Mouse (Mus musculus) lung, postnatal 36 days (tissue): ENCODE data around the gene Tnfrsf11a.
"Not testable (repeated sequence)": the region's sequence is repeated elsewhere in the genome, so short reads cannot be mapped to it uniquely, and the experiment has no call there.

Experiments
- DNase-seq: peaks from one replicate; pipeline ENCODE4 v3.0.0; 2022; ENCODE audit warnings: mixed read lengths

The Tnfrsf11a gene

DNA sequence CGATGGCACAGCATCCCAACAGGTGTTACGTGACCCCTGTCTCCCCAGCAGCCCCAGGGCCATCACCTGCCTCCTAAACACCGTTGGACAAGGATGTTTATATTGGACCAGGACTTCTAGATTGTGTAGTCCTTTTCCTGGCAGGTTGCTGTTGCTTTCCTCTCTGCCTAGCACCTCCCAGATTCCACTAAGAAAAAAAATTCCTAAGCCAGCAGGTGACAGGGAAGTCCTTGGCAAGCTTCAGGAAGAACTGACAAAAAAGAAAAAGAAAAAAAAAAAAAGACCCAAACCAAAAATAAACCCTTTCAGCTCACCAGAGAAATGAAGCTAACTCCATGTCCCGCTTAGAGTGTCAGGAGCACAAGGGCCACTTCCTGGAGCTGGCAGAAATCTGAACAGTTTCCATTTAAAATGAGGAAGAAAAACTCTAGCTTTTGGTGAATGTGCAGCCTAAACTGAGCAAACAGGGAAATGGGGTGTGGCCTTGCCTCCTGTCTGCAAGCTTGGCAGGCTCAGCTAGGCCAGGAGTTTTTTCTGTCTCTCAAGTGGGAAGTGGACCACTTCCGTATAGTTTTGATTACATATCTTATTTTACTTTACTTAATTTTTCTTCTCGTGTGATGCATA lies 6.3 kb downstream of the Tnfrsf11a start:
- DNase-seq = peak; percentile 73

DNA sequence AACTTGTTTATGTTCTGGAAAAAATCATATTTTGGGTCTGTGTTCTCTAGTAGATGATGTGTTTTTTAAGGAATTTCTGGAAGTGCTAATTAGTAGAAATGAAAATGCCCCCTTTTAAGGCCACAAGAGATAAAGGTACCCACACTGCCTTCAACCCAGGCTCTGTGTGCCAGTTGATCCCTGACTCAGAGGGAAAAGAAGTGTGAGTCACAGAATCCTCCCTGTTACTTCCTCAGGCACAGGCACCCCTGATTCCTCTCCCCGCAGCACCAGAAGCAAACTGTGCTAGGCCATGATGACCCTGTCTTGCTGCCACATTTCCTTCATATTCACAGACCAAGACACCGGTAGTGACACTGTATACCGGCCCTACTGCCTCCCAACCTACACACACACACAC lies 9.6 kb downstream of the Tnfrsf11a start:
- no peak for DNase-seq

GRCm38 (mm10) chr1:105794670-105795069 lies 14.2 kb downstream of the Tnfrsf11a start:
- no peak for DNase-seq

DNA sequence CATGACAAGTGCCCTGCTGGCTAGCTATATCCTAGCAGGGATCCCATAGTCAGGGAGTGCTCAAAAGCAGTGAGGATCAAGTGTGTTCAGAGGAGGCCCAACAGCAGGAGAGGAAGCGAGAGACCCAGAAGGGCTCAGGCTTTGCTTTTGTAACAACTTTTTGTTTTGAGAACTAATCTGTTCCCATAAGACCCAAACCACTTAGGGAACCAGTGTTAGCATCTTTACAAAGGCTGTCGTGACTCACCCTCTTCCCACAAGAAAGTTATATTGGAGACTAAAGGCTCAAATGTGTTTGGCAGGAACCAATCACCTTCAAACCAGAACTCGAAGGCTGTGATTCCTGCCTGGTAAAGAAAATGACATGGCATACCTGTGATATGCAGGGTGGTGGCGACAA lies 15.2 kb downstream of the Tnfrsf11a start:
- DNase-seq = no peak

- no peak for DNase-seq
These were observed 20.1 kb downstream of the Tnfrsf11a start for GRCm38 (mm10) chr1:105800570-105800969.

- no peak for DNase-seq
These were observed 20.7 kb downstream of the Tnfrsf11a start for GRCm38 (mm10) chr1:105801252-105801651.

DNA sequence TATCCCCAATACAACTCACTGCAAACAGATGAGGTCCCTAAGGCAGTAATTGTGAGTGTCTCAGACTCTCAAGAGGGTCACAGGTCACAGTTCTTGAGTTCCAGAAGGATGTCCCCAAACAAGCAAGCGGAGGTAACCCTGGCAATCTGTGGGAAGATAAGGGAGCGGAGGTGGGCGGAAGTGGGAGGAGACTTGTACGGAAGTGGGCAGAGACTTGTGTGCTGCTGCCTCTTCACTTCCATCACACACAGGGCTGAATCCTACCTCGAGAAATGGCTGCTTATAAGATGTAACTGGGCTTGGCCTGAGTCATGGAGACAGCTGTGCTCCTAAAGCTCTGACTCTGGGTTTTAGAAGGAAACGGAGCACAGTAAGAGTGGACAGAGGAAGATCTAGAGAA lies 22.4 kb downstream of the Tnfrsf11a start:
- DNase-seq = peak; percentile 15

DNA sequence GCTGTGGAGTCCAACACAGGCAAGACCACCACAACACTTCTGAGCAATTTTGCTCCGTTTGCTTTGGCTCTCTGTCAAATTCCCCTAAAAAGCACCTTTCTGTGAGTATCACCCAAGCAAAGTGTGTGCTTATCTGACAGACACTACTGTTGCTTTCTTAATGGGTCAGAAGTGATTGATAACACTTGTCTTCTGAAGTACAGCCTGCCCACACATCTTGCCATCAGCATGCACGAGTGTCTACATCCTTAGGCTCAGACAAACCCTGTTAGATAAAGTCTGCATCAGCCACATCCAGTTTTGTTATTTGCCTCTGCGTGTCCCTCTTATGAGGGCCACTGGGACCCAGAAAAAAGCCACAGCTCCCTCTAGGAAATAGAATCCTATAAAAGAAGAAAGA lies 23.8 kb downstream of the Tnfrsf11a start:
- no peak for DNase-seq

- no peak for DNase-seq
These were observed 25.0 kb downstream of the Tnfrsf11a start for GRCm38 (mm10) chr1:105805565-105805964.

GRCm38 (mm10) chr1:105807028-105807722 lies 26.7 kb downstream of the Tnfrsf11a start:
- no peak for DNase-seq

DNA sequence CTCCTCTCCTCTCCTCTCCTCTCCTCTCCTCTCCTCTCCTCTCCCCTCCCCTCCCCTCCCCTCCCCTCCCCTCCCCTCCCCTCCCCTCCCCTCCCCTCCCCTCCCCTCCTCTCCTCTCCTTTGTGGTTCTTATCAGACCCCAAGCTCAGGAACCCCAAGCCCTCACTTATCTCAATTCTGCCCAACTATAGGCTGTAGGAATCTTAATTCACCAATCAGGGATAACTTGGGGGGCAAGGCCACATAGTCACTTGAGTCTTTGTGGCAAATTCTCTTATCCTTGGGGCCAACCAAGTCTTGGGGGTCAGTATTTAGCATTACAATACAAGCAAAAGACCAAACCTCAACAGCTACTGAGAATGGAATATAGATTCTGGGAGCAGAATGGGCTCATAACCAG lies 31.5 kb downstream of the Tnfrsf11a start:
- DNase-seq = not testable (repeated sequence)

GRCm38 (mm10) chr1:105812960-105813708 lies 32.6 kb downstream of the Tnfrsf11a start:
- DNase-seq = no peak

DNA sequence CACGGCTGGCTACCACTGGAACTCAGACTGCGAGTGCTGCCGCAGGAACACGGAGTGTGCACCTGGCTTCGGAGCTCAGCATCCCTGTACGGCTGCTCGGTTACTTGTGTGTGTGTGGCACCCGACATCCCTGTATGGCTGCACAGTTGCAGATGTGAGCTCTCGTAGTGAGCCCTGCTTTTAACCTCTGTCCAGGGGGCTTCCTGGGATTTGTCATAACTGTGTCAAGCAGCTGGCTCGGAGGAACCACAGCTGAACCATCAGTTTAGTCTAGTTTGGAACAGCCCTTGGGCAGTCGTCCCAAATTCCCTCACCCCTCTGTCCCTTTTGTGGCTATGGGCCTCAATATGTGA lies 33.2 kb downstream of the Tnfrsf11a start:
- no peak for DNase-seq

DNA sequence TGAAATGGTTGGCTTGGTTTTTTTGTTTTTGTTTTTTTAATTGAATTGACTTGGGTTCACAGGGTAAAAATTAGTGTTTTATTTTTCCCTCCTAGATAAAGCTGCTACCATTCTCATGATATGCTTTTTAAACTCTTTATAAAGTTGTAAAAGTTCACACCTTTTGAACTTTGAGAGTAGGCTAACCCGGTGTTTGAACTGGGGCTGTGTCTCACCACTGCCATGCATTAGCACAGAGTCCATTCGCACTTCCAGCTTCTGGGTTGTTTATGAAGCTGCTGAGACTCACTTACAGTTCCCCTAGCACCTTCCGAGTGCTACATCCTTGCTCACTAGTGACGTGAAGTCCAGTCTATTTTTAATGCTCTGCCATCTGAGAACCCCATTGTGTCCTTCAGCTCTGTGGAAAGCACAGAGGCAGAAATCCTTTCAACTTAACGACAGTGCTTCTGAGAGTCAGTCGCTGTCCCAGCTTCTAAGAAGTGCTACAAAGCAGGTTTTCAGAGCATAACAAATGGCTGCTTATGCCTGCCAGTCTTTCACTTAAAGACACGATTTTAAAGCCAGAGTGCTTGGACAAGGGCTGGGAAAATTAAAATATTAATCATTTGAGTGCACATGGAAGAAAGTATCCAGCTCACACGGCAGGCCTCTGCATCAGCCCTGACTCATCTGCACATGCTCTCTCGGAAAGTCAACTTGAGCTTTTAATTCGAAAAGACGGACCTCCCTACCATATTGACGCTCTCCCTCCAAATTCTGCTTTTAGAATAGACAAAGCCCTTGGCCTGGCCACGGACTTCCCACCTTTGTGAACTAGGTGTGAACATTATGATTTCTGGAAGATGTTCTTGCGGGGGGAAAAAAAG lies 34.1 kb downstream of the Tnfrsf11a start:
- no peak for DNase-seq

DNA sequence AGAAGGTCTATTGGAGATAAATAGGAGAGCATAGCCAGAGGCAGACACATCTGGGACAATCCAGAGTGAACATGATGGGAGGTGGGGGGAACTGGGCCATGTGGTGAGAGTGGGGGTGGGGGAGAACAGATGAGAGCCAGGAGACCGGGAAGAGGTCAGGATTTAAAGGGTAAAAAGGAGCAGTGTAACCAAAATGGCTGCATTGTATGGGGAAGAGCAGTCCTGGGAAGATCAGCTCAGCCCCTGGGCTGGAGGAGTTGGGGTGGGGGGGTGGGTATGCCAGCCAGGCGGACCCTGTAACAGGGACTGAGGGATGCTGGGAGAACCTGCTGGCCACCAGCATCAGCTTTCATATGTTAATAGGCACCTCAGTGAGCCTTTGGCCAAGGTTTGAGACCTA lies 34.8 kb downstream of the Tnfrsf11a start:
- DNase-seq = no peak

DNA sequence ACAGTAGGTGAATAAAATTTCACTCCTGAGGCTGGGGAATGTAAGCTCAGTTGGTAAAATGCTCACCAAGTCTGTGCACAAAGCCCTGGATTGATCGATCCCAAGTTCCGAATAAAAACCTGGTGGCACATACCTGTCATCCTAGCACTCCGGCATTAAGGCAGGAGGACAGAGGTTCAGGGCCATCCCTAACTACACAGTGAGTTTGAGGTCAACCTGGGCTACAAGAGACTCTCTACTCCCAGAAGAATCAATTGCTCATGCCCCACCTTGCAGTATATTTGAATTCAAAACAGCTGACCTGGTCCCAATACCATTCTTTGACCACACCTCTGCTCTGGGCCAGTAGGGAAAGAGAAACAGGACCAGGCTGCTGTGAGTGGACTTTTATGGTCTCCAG lies 35.2 kb downstream of the Tnfrsf11a start:
- no peak for DNase-seq

- no peak for DNase-seq
These were observed 38.5 kb downstream of the Tnfrsf11a start for GRCm38 (mm10) chr1:105819031-105819430.

DNA sequence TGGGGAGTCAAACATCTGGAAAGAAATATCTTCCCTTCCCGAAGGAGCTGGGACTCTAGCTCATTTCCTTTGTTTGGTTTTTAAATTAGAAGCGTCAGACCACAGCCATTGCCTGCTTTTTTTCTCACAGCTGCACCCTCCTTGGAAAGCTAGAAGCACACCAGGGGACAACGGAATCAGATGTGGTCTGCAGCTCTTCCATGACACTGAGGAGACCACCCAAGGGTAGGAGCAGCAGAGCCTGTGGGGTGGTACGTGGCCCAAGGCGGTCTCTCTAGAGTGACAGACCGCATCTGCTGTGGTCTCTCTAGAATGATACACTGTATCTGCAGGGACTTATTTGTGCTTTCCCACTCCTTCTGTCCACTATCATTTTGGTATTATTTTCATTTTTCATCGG lies 39.2 kb downstream of the Tnfrsf11a start:
- no peak for DNase-seq

DNA sequence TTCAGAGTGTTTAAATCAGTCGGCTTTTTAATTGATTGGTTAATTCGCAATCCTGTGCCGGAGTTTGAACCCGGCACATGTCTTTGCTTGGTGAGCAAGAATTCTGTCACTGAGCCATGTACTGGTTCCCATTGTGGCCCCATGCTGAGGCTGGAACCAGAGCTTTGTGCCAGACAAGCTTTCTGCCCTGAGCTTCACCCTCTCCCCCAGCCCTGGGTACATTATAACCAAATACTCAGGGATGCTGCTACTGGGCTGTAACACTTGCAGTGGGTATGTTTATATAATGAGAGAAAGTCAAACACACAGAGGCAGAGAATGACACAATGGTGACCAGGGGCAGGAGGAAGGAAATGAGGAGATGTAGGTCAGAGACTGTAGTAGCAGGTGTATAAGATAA lies 43.8 kb downstream of the Tnfrsf11a start:
- no peak for DNase-seq

- DNase-seq = no peak
These were observed 44.5 kb downstream of the Tnfrsf11a start for GRCm38 (mm10) chr1:105824980-105825379.

DNA sequence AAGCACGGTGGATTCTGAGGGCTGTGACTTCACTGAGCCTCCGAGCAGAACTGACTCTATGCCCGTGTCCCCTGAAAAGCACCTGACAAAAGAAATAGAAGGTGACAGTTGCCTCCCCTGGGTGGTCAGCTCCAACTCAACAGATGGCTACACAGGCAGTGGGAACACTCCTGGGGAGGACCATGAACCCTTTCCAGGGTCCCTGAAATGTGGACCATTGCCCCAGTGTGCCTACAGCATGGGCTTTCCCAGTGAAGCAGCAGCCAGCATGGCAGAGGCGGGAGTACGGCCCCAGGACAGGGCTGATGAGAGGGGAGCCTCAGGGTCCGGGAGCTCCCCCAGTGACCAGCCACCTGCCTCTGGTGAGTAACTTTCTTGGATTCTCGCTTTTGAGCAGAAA lies 46.9 kb downstream of the Tnfrsf11a start:
- DNase-seq = no peak

DNA sequence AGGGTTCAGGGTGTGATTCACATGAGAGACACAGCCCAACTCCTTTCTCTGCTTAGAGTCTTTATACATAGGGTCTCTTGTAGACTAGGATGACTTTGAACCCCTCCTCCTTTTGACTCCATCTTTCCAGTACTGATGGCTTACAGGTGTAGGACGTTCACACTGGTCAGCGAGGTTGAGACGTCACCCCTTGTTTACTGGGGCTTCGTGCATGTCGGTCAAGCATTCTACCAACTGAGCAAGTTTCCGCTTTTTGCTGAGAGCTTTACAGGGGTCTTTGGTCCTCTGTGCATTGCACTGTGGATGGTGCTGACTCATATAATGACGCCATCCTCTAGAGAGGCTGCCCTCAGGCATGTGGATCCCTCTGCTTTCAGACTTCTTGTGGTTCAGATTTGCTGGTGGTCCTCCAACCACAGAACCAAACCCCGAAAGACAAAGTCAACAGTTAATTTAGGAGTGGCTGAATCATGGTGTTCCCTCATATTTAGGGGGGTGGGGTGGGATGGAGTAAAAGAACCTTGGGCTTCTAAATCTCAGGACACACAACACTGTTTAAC lies 47.3 kb downstream of the Tnfrsf11a start:
- no peak for DNase-seq

DNA sequence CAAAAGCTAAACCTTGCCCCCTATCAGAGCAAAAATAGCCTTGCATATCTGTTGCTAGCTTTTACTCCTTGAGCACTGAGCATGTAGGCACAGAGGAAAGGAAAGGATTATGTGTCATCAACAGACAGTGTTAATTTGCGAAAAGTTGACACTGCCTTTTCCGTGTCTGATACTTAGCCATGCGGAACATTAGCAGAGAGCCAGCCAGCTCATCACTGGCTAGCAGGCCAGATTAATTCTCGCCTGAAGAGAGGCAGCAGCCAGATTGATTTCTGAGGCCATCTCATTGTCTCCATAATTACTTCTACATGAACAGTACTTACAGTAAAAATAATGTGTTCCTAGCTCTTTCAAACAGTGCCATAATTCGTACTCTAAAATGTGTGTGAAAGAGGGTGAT lies 48.7 kb downstream of the Tnfrsf11a start:
- DNase-seq = no peak
